Mouse (Mus musculus) lung, adult 18-20 months (tissue): ENCODE measurements around the gene Nlrp1a.

Source experiments
- DNase-seq, 2 experiments: peaks; one replicate each; pipeline ENCODE4 v3.0.0; 2022; ENCODE audit warnings: mixed read lengths in 2 of 2

The Nlrp1a gene

GRCm38 (mm10) chr11:71144661-71145060, at the start of gene Nlrp1a:
Nlrp1a (minus strand) TSS chr11:71144704.
- DNase-seq, result peak; percentile 33 to 35

GRCm38 (mm10) chr11:71169633-71170032, 25.1 kb upstream of the Nlrp1a start:
- DNase-seq, result no peak

- DNase-seq, result no peak
Observed at GRCm38 (mm10) chr11:71164139-71164538, 19.6 kb upstream of the Nlrp1a start.

- DNase-seq, result no peak
Observed at GRCm38 (mm10) chr11:71159439-71160136, 15.1 kb upstream of the Nlrp1a start.

GRCm38 (mm10) chr11:71155272-71155671, 10.8 kb upstream of the Nlrp1a start:
- DNase-seq, result no peak

- DNase-seq, result peak; percentile 5 to 11
Observed at GRCm38 (mm10) chr11:71142031-71142430, 2.5 kb downstream of the Nlrp1a start.

GRCm38 (mm10) chr11:71107128-71107527, 37.4 kb downstream of the Nlrp1a start:
- no peak for DNase-seq

- DNase-seq, result no peak
Observed at GRCm38 (mm10) chr11:71106261-71107021, 38.1 kb downstream of the Nlrp1a start.

- no peak for DNase-seq
Observed at GRCm38 (mm10) chr11:71103931-71104330, 40.6 kb downstream of the Nlrp1a start.

GRCm38 (mm10) chr11:71076342-71076741, 68.2 kb downstream of the Nlrp1a start:
- DNase-seq, result no peak

- no peak for DNase-seq
Observed at GRCm38 (mm10) chr11:71052554-71052953, 92.0 kb downstream of the Nlrp1a start.
